Mouse (Mus musculus) layer of hippocampus, adult 18-20 months (tissue): ENCODE data around the gene Pck2. TPM values are rescaled to one million over a fixed set of nuclear protein-coding genes. Genes with fewer than 3 reads are reported as not detected.

Experiments used
- DNase-seq, 2 experiments: peaks; one replicate each; pipeline ENCODE4 v3.0.0; 2022; ENCODE audit warnings: low spot score in 2 of 2
- total RNA-seq, 2 experiments: library from RNA; stranded (reverse); gene quantifications; 2 replicates each; pipeline ENCODE4 v1.2.3; 2021

Pck2 gene
- total RNA-seq, 2 experiments from 2014 or later, result 50.9 to 54.2 TPM

DNA sequence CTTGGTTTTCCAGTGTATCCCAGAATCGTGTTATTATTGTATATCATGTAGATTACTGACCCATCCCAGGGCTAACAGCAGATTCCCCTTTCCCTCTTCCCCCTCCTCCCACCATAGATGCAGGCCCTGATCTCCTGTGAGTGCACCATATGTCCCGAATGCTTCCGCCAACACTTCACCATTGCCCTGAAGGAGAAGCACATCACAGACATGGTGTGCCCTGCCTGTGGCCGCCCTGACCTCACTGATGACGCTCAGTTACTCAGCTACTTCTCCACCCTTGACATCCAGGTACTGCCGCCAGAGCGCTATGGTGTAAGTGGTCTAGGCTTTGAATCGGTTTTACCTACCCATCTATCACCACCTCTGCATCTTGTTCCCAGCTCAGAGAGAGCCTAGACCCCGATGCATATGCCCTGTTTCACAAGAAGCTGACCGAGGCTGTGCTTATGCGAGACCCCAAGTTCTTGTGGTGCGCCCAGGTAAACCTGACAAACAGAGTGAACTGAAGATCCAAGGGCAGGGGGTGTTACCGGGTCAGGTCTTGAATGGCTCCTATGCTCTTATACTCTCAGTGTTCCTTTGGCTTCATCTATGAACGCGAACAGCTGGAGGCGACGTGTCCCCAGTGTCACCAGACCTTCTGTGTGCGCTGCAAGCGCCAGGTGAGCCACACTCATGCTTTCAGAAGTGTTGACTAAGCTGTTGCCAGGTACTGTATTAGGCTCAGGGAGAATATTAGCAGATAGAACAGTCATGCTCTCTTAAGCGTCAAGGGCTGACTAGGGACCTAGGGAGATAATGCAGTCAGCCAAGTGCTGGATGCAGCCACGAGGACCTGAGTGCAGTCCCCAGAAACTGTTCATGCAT is 58.7 kb downstream of the Pck2 start:
- no peak for DNase-seq

Other genes starting within 250 kb of the Pck2 start
- 10 to 100 TPM; 20.2 to 22.1 TPM for gene Dhrs4, start 61.5 kb upstream of the Pck2 start, total RNA-seq
- gene Carmil3, start 49.6 kb upstream of the Pck2 start, total RNA-seq, result 10 to 100 TPM; 46.8 to 50.8 TPM
- 100 to 1,000 TPM; 653 to 657 TPM for gene Cpne6, start 29.8 kb upstream of the Pck2 start, total RNA-seq
- gene Nrl, start 15.3 kb upstream of the Pck2 start, total RNA-seq, result 1 to 10 TPM; 1.7 to 2.2 TPM
- gene Dcaf11, start 19.7 kb downstream of the Pck2 start, total RNA-seq, result 10 to 100 TPM; 72.2 to 83.8 TPM
- gene A730061H03Rik, start 20.1 kb downstream of the Pck2 start, total RNA-seq, result 1 to 10 TPM in 1 of 2 experiments, under 1 TPM in 1; 0.79 to 1.6 TPM
- not detected for gene Fitm1, start 35.4 kb downstream of the Pck2 start, total RNA-seq
- gene Psme1, start 37.9 kb downstream of the Pck2 start, total RNA-seq, result 10 to 100 TPM; 54.0 to 56.6 TPM
- 10 to 100 TPM; 43.3 to 49.5 TPM for gene Emc9, start 45.0 kb downstream of the Pck2 start, total RNA-seq
- gene Psme2, start 50.8 kb downstream of the Pck2 start, total RNA-seq, result 10 to 100 TPM; 53.7 to 57.4 TPM
- 10 to 100 TPM; 38.0 to 43.0 TPM for gene Rnf31, start 51.4 kb downstream of the Pck2 start, total RNA-seq
- 10 to 100 TPM; 10.9 to 13.3 TPM for gene Irf9, start 63.3 kb downstream of the Pck2 start, total RNA-seq
- gene Rec8, start 77.8 kb downstream of the Pck2 start, total RNA-seq, result 1 to 10 TPM; 1.4 to 1.8 TPM
- 100 to 1,000 TPM; 119 to 128 TPM for gene Ipo4, start 95.7 kb downstream of the Pck2 start, total RNA-seq
- gene Gm49378, start 97.6 kb downstream of the Pck2 start, total RNA-seq, result 1 to 10 TPM; 2.7 to 3.8 TPM
- gene Tm9sf1, start 103.5 kb downstream of the Pck2 start, total RNA-seq, result 10 to 100 TPM; 39.6 to 40.8 TPM
- 1 to 10 TPM in 1 of 2 experiments, under 1 TPM in 1; 0.79 to 1.2 TPM for gene Tssk4, start 109.9 kb downstream of the Pck2 start, total RNA-seq
- gene Mdp1, start 120.2 kb downstream of the Pck2 start, total RNA-seq, result 10 to 100 TPM; 45.5 to 52.3 TPM
- gene Gmpr2, start 131.7 kb downstream of the Pck2 start, total RNA-seq, result 10 to 100 TPM; 23.3 to 26.4 TPM
- 100 to 1,000 TPM; 294 to 304 TPM for gene Nedd8, start 131.9 kb downstream of the Pck2 start, total RNA-seq
- gene Tinf2, start 141.6 kb downstream of the Pck2 start, total RNA-seq, result 10 to 100 TPM; 12.3 to 15.2 TPM
- not detected for gene Tgm1, start 173.7 kb downstream of the Pck2 start, total RNA-seq
- 10 to 100 TPM; 43.7 to 45.7 TPM for gene Rabggta, start 182.0 kb downstream of the Pck2 start, total RNA-seq
- 10 to 100 TPM; 83.2 to 98.7 TPM for gene Dhrs1, start 205.4 kb downstream of the Pck2 start, total RNA-seq
- gene Nop9, start 205.4 kb downstream of the Pck2 start, total RNA-seq, result 10 to 100 TPM; 11.7 to 14.5 TPM
- gene Cideb, start 218.2 kb downstream of the Pck2 start, total RNA-seq, result 1 to 10 TPM; 1.7 to 2.2 TPM
- gene Ltb4r2, start 221.2 kb downstream of the Pck2 start, total RNA-seq, result under 1 TPM; 0.12 to 0.13 TPM
- under 1 TPM in 1 of 2 experiments, not detected in 1; 0.45 TPM for gene Ltb4r1, start 225.7 kb downstream of the Pck2 start, total RNA-seq
- 1 to 10 TPM; 3.1 to 4.4 TPM for gene Adcy4, start 243.8 kb downstream of the Pck2 start, total RNA-seq
- 1 to 10 TPM in 1 of 2 experiments, under 1 TPM in 1; 0.52 to 1.1 TPM for gene Ripk3, start 248.6 kb downstream of the Pck2 start, total RNA-seq